Mouse (Mus musculus): ENCODE results near the gene Max.

Gene Max

DNA sequence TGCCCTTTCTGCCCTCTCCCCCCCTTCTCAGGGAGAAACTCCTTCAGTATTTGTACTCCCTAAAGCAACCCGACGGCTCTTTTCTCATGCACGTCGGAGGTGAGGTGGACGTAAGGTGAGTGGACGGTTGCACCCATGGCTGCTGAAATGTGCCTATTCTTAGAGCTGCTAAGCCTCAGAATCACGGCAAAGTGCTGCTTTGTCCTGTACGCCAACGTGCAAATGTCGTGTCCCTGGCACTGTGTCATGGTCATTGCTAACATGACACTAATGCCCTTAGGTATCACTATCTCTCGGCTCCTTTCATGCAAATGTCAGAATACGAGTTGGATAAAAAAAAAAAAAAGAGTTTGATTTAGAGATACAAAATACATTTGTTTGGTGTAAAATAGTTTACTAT, 74.1 kb downstream of the Max start:
- DNase-seq (ENCODE audit: low read depth) = no peak

All from c-Kit-positive CD71-negative TER-119-negative erythroid progenitor cells, embryonic 14.5 days (primary cell).